Mouse (Mus musculus) c-Kit-negative CD71-positive TER-119-positive erythroid progenitor cells, embryonic 14.5 days (primary cell): Measurements from ENCODE around the gene Chd5.

Experiments used
- DNase-seq: peaks from one replicate; pipeline ENCODE4 v3.0.0-alpha.2; 2013; ENCODE audit warnings: low read depth, low spot score

Gene Chd5

GRCm38 (mm10) chr4:152353886-152354637 is 15.6 kb downstream of the Chd5 start:
- DNase-seq = no peak

- DNase-seq = no peak
Measured at GRCm38 (mm10) chr4:152355672-152356071, 17.2 kb downstream of the Chd5 start.

- DNase-seq = no peak
Measured at GRCm38 (mm10) chr4:152359700-152360099, 21.2 kb downstream of the Chd5 start.

GRCm38 (mm10) chr4:152360855-152361254 is 22.4 kb downstream of the Chd5 start:
- DNase-seq = no peak

GRCm38 (mm10) chr4:152362180-152362579 is 23.7 kb downstream of the Chd5 start:
- no peak for DNase-seq

- DNase-seq = no peak
Measured at GRCm38 (mm10) chr4:152365228-152365627, 26.8 kb downstream of the Chd5 start.

- DNase-seq = no peak
Measured at GRCm38 (mm10) chr4:152382528-152383252, 44.2 kb downstream of the Chd5 start.

- DNase-seq = no peak
Measured at GRCm38 (mm10) chr4:152385644-152386043, 47.2 kb downstream of the Chd5 start.

- no peak for DNase-seq
Measured at GRCm38 (mm10) chr4:152392192-152392591, 53.7 kb downstream of the Chd5 start.

- no peak for DNase-seq
Measured at GRCm38 (mm10) chr4:152392627-152393026, 54.2 kb downstream of the Chd5 start.

- no peak for DNase-seq
Measured at GRCm38 (mm10) chr4:152398926-152399325, 60.5 kb downstream of the Chd5 start.

GRCm38 (mm10) chr4:152405143-152405542 is 66.7 kb downstream of the Chd5 start:
- DNase-seq = no peak

- no peak for DNase-seq
Measured at GRCm38 (mm10) chr4:152405671-152406201, 67.3 kb downstream of the Chd5 start.

GRCm38 (mm10) chr4:152406531-152406930 is 68.1 kb downstream of the Chd5 start:
- no peak for DNase-seq

GRCm38 (mm10) chr4:152410961-152411360 is 72.5 kb downstream of the Chd5 start:
- no peak for DNase-seq

- DNase-seq = no peak
Measured at GRCm38 (mm10) chr4:152412524-152413080, 74.2 kb downstream of the Chd5 start.

- no peak for DNase-seq
Measured at GRCm38 (mm10) chr4:152418229-152419060, 80.0 kb downstream of the Chd5 start.

GRCm38 (mm10) chr4:152423576-152423975 is 85.1 kb downstream of the Chd5 start:
- no peak for DNase-seq

GRCm38 (mm10) chr4:152424341-152424740 is 85.9 kb downstream of the Chd5 start:
- no peak for DNase-seq

- DNase-seq = no peak
Measured at GRCm38 (mm10) chr4:152424922-152425321, 86.5 kb downstream of the Chd5 start.

- no peak for DNase-seq
Measured at GRCm38 (mm10) chr4:152428259-152428658, 89.8 kb downstream of the Chd5 start.

GRCm38 (mm10) chr4:152432308-152432707 is 93.9 kb downstream of the Chd5 start:
- DNase-seq = no peak
